Mouse (Mus musculus) limb, embryonic 13.5 days (tissue): ENCODE results near the gene Exo1. TPM values are rescaled to one million over a fixed set of nuclear protein-coding genes. Genes with fewer than 3 reads are reported as not detected.
A peak's percentile ranks its signal among the peaks of the same experiment; 100 is the strongest.

Source experiments
- ATAC-seq: fragments of 200-750 bp; cut with Nextera tagmentation; 2 replicates; pipeline ENCODE4 v1.8.0; 2017; ENCODE audit warnings: low read depth, moderate number of reproducible peaks, moderate TSS enrichment; ENCODE audit not compliant: low FRiP score
- H3K27ac ChIP-seq: fragments of 300-500 bp; sonication (generic); 2 replicates; pipeline ENCODE4 v1.5.1; 2015; ENCODE audit warnings: inconsistent platforms, mild to moderate bottlenecking, moderate library complexity
- H3K27me3 ChIP-seq: fragments of 300-500 bp; sonication (generic); 2 replicates; pipeline ENCODE4 v1.6.1; 2015; ENCODE audit warnings: mild to moderate bottlenecking, inconsistent platforms
- H3K36me3 ChIP-seq: fragments of 300-500 bp; sonication (generic); 2 replicates; pipeline ENCODE4 v1.6.1; 2015; ENCODE audit warnings: inconsistent platforms, mild to moderate bottlenecking, moderate library complexity
- H3K4me1 ChIP-seq: fragments of 300-500 bp; sonication (generic); 2 replicates; pipeline ENCODE4 v1.6.1; 2015; ENCODE audit warnings: inconsistent platforms
- H3K4me2 ChIP-seq: fragments of 300-500 bp; sonication (generic); replicated peaks from 2 replicates; pipeline ENCODE4 v1.6.1; 2015; ENCODE audit warnings: inconsistent platforms, mild to moderate bottlenecking, moderate library complexity
- H3K4me3 ChIP-seq: fragments of 300-500 bp; sonication (generic); 2 replicates; pipeline ENCODE4 v1.5.1; 2015; ENCODE audit warnings: moderate library complexity, mild to moderate bottlenecking, inconsistent platforms
- H3K9ac ChIP-seq: fragments of 300-500 bp; sonication (generic); 2 replicates; pipeline ENCODE4 v1.6.1; 2015; ENCODE audit warnings: mild to moderate bottlenecking, inconsistent platforms
- H3K9me3 ChIP-seq: fragments of 300-500 bp; sonication (generic); 2 replicates; pipeline ENCODE4 v1.6.1; 2016; ENCODE audit warnings: inconsistent platforms
- WGBS: fragments of 180-500 bp; shearing (Covaris S2); methylation state at CpG from one replicate; pipeline ENCODE4 v1.1.7; 2015; 5-methylcytosine and 5-hydroxymethylcytosine counted together
- polyA plus RNA-seq: library from polyadenylated mRNA; unstranded; fragments of >200 nt; fragmentation: Nextera tagmentation; extraction: Ambion mirVana; gene quantifications from 2 replicates; pipeline ENCODE4 v1.2.1, GENCODE M21; 2015

Gene Exo1
- polyA plus RNA-seq = 72.2 and 74.6 TPM in 2 replicates

GRCm38 (mm10) chr1:175880453-175881296, at the start of gene Exo1:
Gene Exo1, plus strand, starts transcription at chr1:175880581.
- Histone ChIP-seq H3K27ac (peak within 1 kb of the TSS; percentile 94), H3K9me3 (no peaks in the 10 kb centered on the region), H3K4me2 (peak within 1 kb of the TSS; percentile 86), H3K9ac (peak within 1 kb of the TSS; percentile 76), H3K36me3 (peaks cover 24% of the 10 kb centered on the region), H3K27me3 (no peaks in the 10 kb centered on the region), H3K4me1 (peaks cover 16% of the 10 kb centered on the region), H3K4me3 (peak within 1 kb of the TSS; percentile 74)
- peak; percentile 98 for ATAC-seq
- under 1% methylated on average over 66 of the region's 66 CpGs for WGBS

DNA sequence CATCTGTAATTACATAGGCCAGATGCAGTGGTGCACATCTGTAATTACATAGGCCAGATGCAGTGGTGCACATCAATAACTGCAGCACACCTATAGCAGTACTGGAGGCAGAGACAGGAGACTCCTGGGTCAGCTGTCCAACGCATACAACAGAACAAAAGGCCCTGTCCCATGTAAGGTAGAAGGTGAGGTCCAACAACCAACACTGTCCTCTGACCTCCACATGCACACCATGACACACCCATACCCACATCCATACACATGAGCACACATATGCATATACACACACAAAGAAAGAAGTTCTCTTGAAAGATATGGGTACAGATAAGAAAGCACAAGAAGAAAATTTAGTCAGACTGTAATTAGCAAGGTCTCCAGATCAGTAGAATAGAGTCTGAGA, 24.9 kb upstream of the Exo1 start:
- H3K9me3 ChIP-seq = no peaks in the 10 kb centered on the region
- H3K4me1 ChIP-seq = no peaks in the 10 kb centered on the region
- no peak overlapping the region for H3K9ac ChIP-seq
- WGBS = 100% methylated on average over 1 of the region's 1 CpGs
- ATAC-seq = no peak
- H3K36me3 ChIP-seq = no peaks in the 10 kb centered on the region
- no peaks in the 10 kb centered on the region for H3K27me3 ChIP-seq
- no peak overlapping the region for H3K4me2 ChIP-seq
- no peak overlapping the region for H3K4me3 ChIP-seq
- no peak overlapping the region for H3K27ac ChIP-seq

GRCm38 (mm10) chr1:175867050-175867449, 13.3 kb upstream of the Exo1 start:
- Histone ChIP-seq H3K9ac (no peak overlapping the region), H3K4me2 (no peak overlapping the region), H3K9me3 (no peaks in the 10 kb centered on the region), H3K27me3 (no peaks in the 10 kb centered on the region), H3K4me3 (no peak overlapping the region), H3K4me1 (no peaks in the 10 kb centered on the region; the same call in 1 of the 2 replicates), H3K36me3 (no peaks in the 10 kb centered on the region), H3K27ac (no peak overlapping the region)
- ATAC-seq = no peak
- WGBS = 51% methylated on average over 1 of the region's 1 CpGs

- H3K4me3 ChIP-seq = no peak overlapping the region
- no peak for ATAC-seq
- no peak overlapping the region for H3K9ac ChIP-seq
- no peaks in the 10 kb centered on the region for H3K27me3 ChIP-seq
- H3K27ac ChIP-seq = no peak overlapping the region
- no peaks in the 10 kb centered on the region for H3K9me3 ChIP-seq
- H3K4me1 ChIP-seq = peaks cover 3% of the 10 kb centered on the region; the same call in 1 of the 2 replicates
- H3K4me2 ChIP-seq = no peak overlapping the region
- no peaks in the 10 kb centered on the region for H3K36me3 ChIP-seq
- WGBS = 34% methylated on average over 5 of the region's 5 CpGs
These were observed 12.8 kb upstream of the Exo1 start for GRCm38 (mm10) chr1:175867558-175867957.

GRCm38 (mm10) chr1:175870716-175871115, 9.7 kb upstream of the Exo1 start:
- WGBS = 78% methylated on average over 3 of the region's 3 CpGs
- Histone ChIP-seq H3K4me2 (no peak overlapping the region), H3K9ac (no peak overlapping the region), H3K9me3 (no peaks in the 10 kb centered on the region), H3K27me3 (no peaks in the 10 kb centered on the region), H3K27ac (no peak overlapping the region), H3K36me3 (no peaks in the 10 kb centered on the region), H3K4me1 (peaks cover 3% of the 10 kb centered on the region; the same call in 1 of the 2 replicates), H3K4me3 (no peak overlapping the region)
- no peak for ATAC-seq

GRCm38 (mm10) chr1:175872028-175872816, 8.2 kb upstream of the Exo1 start:
- H3K9ac ChIP-seq = no peak overlapping the region
- no peaks in the 10 kb centered on the region for H3K9me3 ChIP-seq
- no peaks in the 10 kb centered on the region for H3K27me3 ChIP-seq
- peaks cover 3% of the 10 kb centered on the region; the same call in 1 of the 2 replicates for H3K4me1 ChIP-seq
- peak overlapping the region; percentile 22; the same call in 1 of the 2 replicates for H3K27ac ChIP-seq
- no peak overlapping the region for H3K4me3 ChIP-seq
- no peak overlapping the region for H3K4me2 ChIP-seq
- WGBS = 46% methylated on average over 6 of the region's 6 CpGs
- ATAC-seq = peak; percentile 24; the same call in 1 of the 2 replicates
- H3K36me3 ChIP-seq = no peaks in the 10 kb centered on the region

DNA sequence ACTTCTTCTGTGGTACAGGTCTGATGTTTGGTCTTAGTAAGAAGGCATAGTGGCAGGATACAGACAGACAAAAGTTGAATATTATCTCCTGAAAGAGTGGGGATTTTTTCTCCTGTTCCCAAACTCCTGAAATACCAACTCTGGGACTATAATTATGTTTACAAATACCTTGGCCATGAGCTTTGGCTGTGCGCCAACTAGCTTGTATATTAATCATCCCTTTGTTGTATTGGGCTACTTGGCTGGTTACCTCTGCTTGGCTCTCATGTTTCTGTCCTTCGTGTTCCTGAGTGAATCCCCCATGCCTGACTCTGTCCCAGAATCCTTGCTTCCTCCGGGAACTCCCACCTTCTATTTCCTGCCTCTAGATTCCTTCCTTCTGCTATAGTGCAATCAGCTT, 3.0 kb downstream of the Exo1 start:
- Histone ChIP-seq H3K36me3 (peaks cover 44% of the 10 kb centered on the region), H3K4me3 (no peak overlapping the region), H3K27me3 (no peaks in the 10 kb centered on the region), H3K4me2 (no peak overlapping the region), H3K4me1 (peaks cover 16% of the 10 kb centered on the region), H3K9ac (no peak overlapping the region), H3K27ac (no peak overlapping the region), H3K9me3 (no peaks in the 10 kb centered on the region)
- no peak for ATAC-seq
- WGBS = 87% methylated on average over 3 of the region's 3 CpGs

GRCm38 (mm10) chr1:175893263-175893662, 12.9 kb downstream of the Exo1 start:
- Histone ChIP-seq H3K27me3 (no peaks in the 10 kb centered on the region), H3K4me3 (no peak overlapping the region), H3K9me3 (no peaks in the 10 kb centered on the region), H3K27ac (no peak overlapping the region), H3K9ac (no peak overlapping the region), H3K4me1 (no peaks in the 10 kb centered on the region), H3K36me3 (peaks cover 59% of the 10 kb centered on the region), H3K4me2 (no peak overlapping the region)
- WGBS = 91% methylated on average over 6 of the region's 6 CpGs
- ATAC-seq = no peak

GRCm38 (mm10) chr1:175893726-175894125, 13.3 kb downstream of the Exo1 start:
- H3K36me3 ChIP-seq = peaks cover 55% of the 10 kb centered on the region
- no peaks in the 10 kb centered on the region for H3K9me3 ChIP-seq
- no peak for ATAC-seq
- no peaks in the 10 kb centered on the region for H3K27me3 ChIP-seq
- H3K27ac ChIP-seq = no peak overlapping the region
- H3K4me1 ChIP-seq = no peaks in the 10 kb centered on the region
- no peak overlapping the region for H3K4me3 ChIP-seq
- 94% methylated on average over 12 of the region's 12 CpGs for WGBS
- H3K4me2 ChIP-seq = no peak overlapping the region
- no peak overlapping the region for H3K9ac ChIP-seq

DNA sequence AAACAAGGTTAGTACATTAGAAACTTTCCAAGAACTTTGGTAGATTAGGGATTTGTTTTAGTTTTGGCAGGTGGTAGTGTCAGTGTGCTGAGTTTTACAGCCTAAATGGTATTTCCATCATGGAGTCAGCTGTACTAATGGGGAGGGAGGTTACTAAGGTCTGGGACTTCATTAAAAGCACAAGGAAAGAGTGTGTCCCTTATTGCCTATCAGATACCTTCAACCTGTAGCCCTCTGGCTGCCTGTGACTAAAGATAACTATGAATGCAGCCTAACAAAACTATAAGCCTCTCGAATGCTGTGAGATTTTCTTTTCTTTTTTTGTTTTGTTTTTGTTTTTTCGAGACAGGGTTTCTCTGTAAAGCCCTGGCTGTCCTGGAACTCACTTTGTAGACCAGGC, 30.8 kb downstream of the Exo1 start:
- Histone ChIP-seq H3K36me3 (peaks cover 39% of the 10 kb centered on the region), H3K27ac (no peak overlapping the region), H3K27me3 (no peaks in the 10 kb centered on the region), H3K4me2 (no peak overlapping the region), H3K9me3 (no peaks in the 10 kb centered on the region), H3K9ac (no peak overlapping the region), H3K4me1 (no peaks in the 10 kb centered on the region), H3K4me3 (no peak overlapping the region)
- ATAC-seq = no peak
- 84% methylated on average over 2 of the region's 2 CpGs for WGBS

GRCm38 (mm10) chr1:175912038-175912437, 31.7 kb downstream of the Exo1 start:
- Histone ChIP-seq H3K9ac (no peak overlapping the region), H3K4me1 (no peaks in the 10 kb centered on the region), H3K27me3 (no peaks in the 10 kb centered on the region), H3K9me3 (no peaks in the 10 kb centered on the region), H3K4me3 (no peak overlapping the region), H3K4me2 (no peak overlapping the region), H3K27ac (no peak overlapping the region), H3K36me3 (peaks cover 31% of the 10 kb centered on the region)
- 83% methylated on average over 3 of the region's 3 CpGs for WGBS
- ATAC-seq = no peak

GRCm38 (mm10) chr1:175913728-175914303, 33.4 kb downstream of the Exo1 start:
- Histone ChIP-seq H3K4me3 (no peak overlapping the region), H3K36me3 (peaks cover 19% of the 10 kb centered on the region), H3K9me3 (no peaks in the 10 kb centered on the region), H3K27me3 (no peaks in the 10 kb centered on the region), H3K9ac (no peak overlapping the region), H3K27ac (no peak overlapping the region), H3K4me1 (no peaks in the 10 kb centered on the region), H3K4me2 (no peak overlapping the region)
- WGBS = 69% methylated on average over 5 of the region's 5 CpGs
- no peak for ATAC-seq
